Mouse (Mus musculus): ENCODE data around the gene Rbm31y. TPM values are rescaled to one million over a fixed set of nuclear protein-coding genes. Genes with fewer than 3 reads are reported as not detected.

The Rbm31y gene
- polyA plus RNA-seq (2017; shearing (Covaris generic)) = not detected

DNA sequence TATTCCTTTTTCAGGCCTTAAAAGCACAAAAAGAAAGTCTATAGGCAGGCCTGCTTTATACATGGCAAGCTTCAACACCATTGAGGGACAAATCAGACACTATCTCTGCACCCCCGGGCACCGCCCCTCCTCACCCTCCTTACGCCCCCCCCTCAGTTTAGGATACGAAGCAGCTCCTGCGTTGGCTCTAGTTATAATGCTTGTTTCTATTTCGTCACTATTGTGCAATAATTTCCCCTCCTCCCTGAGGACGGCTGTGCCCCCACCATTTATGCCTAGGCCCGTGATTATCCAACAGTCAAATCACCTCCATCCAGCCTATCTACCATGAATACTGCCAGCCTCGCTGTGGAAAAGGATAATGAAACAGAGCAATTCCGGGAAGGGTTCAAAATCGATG is at the start of gene Rbm31y:
Gene Rbm31y (plus strand): TSS at position 301 of the 400 bp plus-strand sequence.

Data from naive thymus-derived CD4-positive, alpha-beta T cell, adult 5 months (primary cell).